Mouse (Mus musculus): Measurements from ENCODE around the gene 4930507D05Rik.

DNA sequence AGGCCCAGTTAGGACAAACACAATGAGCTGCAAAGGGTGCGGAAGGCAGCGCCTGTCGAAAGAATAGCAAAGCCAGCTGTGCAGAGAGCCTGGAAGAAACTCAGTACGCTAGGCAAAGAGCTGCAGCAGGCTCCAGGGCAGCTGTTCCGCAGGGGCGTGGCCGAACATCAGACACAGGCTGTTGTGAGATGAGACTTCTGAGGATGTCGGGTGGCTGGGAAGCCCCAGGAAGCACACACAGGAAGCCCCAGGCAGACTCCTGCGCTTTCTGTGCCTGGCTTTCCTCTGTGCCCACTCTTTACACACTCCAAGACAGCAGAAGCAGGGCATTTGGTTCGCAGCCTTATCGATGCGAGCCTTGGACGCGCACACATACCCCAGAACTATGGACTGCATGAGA, 44.4 kb upstream of the 4930507D05Rik start:
- TF ChIP-seq CTCF (IDR thresholded peaks at IDR 0.05; ENCODE audit: insufficient read depth, low read length), result no peak
- TF ChIP-seq POLR2A (IDR thresholded peaks at IDR 0.05; ENCODE audit: borderline replicate concordance, extremely low read depth, low read depth, low read length), result no peak
